Mouse (Mus musculus) stomach, postnatal 0 days (tissue): ENCODE data around the gene Bcl2a1d.
"Not testable (repeated sequence)": the region's sequence is repeated elsewhere in the genome, so short reads cannot be mapped to it uniquely, and the experiment has no call there.

Source experiments
- CTCF ChIP-seq: IDR thresholded peaks from 2 replicates; pipeline ENCODE4 v1.5.1; 2016; ENCODE audit warnings: antibody characterized with exemption, low read depth, mild to moderate bottlenecking, moderate library complexity
- EP300 ChIP-seq: optimal IDR thresholded peaks from 2 replicates; pipeline ENCODE3; 2016; ENCODE audit warnings: antibody characterized with exemption

DNA sequence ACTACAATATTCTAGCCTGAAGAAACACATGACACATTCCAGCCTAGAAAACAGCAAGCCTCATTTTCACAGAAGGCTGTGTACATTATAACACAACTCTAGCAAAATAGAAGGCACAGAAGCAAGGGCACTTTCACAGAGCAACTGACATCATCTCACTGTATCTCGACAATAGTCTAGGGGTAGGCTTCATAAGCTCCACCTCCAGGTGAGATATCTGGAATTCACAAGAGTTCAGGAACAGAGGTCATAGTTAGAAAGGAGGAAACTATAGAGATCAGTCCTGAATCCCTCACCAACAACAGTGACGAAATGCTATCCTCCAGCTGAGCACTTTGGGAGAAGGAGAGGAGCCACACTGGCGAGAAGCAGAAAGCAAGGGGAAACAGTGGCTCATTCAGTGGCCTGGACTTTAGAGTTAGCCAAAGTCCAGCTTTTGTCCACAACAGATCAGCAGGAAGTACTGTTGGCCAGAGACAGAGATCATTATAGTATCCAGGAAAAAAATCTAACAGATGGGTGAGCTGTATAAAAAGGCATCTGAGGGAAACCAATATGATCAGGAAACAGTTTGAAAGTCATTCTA, 19.5 kb downstream of the Bcl2a1d start:
- not testable (repeated sequence) for TF ChIP-seq CTCF, EP300
